Mouse (Mus musculus): ENCODE results near the gene Pelo. TPM values are rescaled to one million over a fixed set of nuclear protein-coding genes. Genes with fewer than 3 reads are reported as not detected.

Gene Pelo
- polyA plus RNA-seq, 1 experiment from 2014 or later: 7.0 TPM

Other genes with a start within 250 kb of the Pelo start
- 0.02 to 0.09 TPM in 2 of 3 replicates, not detected in the other for gene Itga2, start 158.1 kb downstream of the Pelo start, polyA plus RNA-seq (2018)
- gene Gm49395, start 11.7 kb upstream of the Pelo start, polyA plus RNA-seq (2018): not detected in 3 replicates
- 0.21 to 0.33 TPM (median 0.22 TPM) in 3 replicates for gene Itga1, start 11.8 kb upstream of the Pelo start, polyA plus RNA-seq (2018)